Mouse (Mus musculus) CD4-positive naive resting alpha-beta T cell, adult 57 days (primary cell): ENCODE data around the gene Gadd45g. TPM values are rescaled to one million over a fixed set of nuclear protein-coding genes. Genes with fewer than 3 reads are reported as not detected.

Experiments used
- total RNA-seq: library from RNA; stranded (reverse); gene quantifications from one replicate; pipeline ENCODE4 v1.2.4, GENCODE M21; 2023

Gadd45g gene
- 5.9 TPM for total RNA-seq

DNA sequence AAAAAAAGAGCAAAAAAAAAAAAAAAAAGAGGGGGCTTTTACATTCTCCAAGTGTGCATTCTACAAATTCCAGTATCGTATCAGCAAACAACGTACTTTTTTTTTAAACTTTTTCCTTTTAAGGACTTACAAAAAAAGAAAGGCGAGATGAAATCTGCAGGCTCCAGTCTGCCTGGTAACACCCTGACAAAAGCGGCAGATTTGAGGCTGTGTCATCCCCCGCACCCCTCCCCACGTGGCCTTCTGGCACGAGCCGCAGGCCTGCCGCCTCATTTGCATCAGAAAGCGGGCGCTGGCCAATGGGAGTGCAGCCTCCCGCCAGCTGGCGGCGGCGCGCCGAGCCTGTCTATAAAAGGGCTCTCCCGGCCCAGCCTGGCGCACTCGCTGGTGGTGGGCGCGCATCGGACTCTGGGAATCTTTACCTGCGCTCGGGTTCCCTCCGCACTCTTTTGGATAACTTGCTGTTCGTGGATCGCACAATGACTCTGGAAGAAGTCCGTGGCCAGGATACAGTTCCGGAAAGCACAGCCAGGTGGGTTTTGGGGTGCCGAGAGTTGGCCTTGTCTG, at the start of gene Gadd45g:
Gene Gadd45g (plus strand): TSS at position 378 of the 567 bp plus-strand sequence.

Other genes starting within 250 kb of the Gadd45g start
- 9.1 TPM for gene Cks2, start 201.4 kb upstream of the Gadd45g start, total RNA-seq
- gene Secisbp2, start 195.0 kb upstream of the Gadd45g start, total RNA-seq: 62.1 TPM
- 245 TPM for gene Sema4d, start 52.9 kb upstream of the Gadd45g start, total RNA-seq